Mouse (Mus musculus): ENCODE results near the gene Fip1l1. TPM values are rescaled to one million over a fixed set of nuclear protein-coding genes. Genes with fewer than 3 reads are reported as not detected.
A peak's percentile ranks its signal among the peaks of the same experiment; 100 is the strongest.

Gene Fip1l1
- polyA plus RNA-seq, 1 experiment from 2014 or later, result 93.9 TPM

DNA sequence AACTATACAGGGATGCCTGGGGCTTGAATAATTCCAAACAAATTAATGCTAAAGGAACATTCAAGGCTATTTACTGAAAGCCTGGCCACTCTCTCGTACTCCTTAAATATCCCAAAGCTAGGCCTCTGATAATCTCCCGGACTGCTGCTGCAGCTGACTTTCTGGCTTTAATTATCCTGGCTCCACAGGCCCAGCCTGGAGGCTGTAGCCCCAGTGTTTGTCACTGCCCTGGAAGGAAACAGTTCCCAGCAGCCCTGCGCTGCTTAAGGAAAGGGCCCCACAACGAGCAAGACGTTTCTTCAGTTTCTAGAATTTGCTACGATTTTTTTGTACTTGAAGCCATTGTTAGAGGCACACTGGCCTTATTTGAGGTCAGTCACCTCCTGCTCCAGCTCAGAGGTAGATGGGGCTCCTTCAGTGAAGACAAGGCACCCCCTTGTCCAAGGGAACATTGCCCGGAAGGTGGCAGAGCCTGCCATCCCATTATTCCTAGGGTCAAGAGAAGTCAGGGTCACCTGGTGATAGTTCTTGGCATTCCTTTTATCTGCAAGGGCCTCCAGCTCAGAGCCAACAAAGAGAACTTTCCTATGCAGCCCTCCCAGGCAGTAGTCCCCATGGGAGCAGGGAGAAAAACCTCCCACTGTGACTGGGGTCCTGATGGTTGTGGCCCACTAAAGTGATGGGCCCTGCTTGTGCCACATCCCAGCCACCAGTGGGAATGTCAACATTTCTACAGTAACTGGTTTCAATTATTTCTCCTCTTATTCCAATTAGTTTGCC, 86.6 kb downstream of the Fip1l1 start:
- no peak for DNase-seq (ENCODE audit: low spot score)
- H3K9me3 ChIP-seq, result no peaks in the 10 kb centered on the region
- H3K36me3 ChIP-seq, result no peaks in the 10 kb centered on the region
- H3K27ac ChIP-seq, result peak overlapping the region; percentile 67
- H3K27me3 ChIP-seq (ENCODE audit: insufficient read depth, poor library complexity, severe bottlenecking), result no peaks in the 10 kb centered on the region; the same call in 1 of the 2 replicates
- peaks cover 27% of the 10 kb centered on the region for H3K4me1 ChIP-seq
- WGBS, result 29% methylated on average over 7 of the region's 7 CpGs
- no peak overlapping the region for H3K4me3 ChIP-seq

DNA sequence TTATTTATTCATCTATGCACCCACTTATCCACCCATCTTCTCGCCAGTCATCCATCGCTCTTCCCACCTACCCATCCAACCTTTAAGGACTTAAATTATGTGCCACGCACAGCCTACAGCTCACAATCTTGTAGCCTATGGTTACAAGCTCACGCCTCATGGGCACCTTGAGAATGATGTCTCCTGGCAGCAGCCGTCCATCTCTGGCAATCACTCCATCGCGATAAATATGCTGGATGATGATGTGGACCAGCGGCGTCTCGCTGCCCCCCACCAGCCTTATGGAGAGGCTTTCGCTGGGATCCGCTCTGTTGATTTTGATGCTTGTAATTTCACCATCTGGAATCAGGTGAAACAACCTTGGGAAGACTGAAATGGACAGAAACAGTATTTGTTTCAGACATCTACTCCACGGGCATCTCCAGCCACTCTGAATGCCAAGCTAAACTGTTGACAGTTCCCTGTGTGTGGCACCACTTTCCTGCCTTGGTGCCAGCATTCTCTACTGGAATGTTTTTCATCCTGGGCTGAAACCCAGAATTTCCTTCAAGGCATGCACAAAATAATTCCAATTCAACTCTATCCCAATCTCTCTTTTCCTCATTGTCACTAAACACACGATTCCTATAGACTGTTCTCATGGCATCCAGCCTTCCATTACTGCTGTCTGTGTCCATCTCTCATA, 88.2 kb downstream of the Fip1l1 start:
- WGBS, result 92% methylated on average over 14 of the region's 14 CpGs
- Histone ChIP-seq H3K27me3 (ENCODE audit: insufficient read depth, poor library complexity, severe bottlenecking) (no peaks in the 10 kb centered on the region), H3K4me1 (peaks cover 27% of the 10 kb centered on the region), H3K36me3 (no peaks in the 10 kb centered on the region), H3K4me3 (no peak overlapping the region), H3K27ac (no peak overlapping the region), H3K9me3 (no peaks in the 10 kb centered on the region)
- DNase-seq (ENCODE audit: low spot score), result no peak

DNA sequence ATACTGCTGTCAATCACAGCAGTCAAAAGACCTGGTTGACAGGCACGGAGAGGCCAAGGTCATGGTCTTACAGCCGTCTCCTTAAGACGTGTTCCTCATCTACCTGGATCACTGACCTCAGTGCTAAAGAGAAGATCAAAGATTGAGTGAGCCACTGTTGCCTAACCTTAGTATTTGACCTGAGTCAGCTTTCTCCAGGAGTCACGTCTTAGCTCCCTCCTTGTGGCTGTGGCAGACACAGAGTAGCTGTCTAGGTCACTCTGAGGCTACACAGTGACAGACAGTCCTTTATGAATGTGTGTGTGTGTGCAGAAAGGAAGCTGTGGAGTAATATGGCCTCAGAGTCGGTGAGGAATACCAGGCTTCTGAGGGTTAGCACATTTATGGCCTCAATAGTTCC, 89.1 kb downstream of the Fip1l1 start:
- no peak for DNase-seq (ENCODE audit: low spot score)
- no peaks in the 10 kb centered on the region for H3K9me3 ChIP-seq
- H3K36me3 ChIP-seq, result no peaks in the 10 kb centered on the region
- H3K27me3 ChIP-seq (ENCODE audit: insufficient read depth, poor library complexity, severe bottlenecking), result no peaks in the 10 kb centered on the region
- H3K4me1 ChIP-seq, result peaks cover 36% of the 10 kb centered on the region
- 41% methylated on average over 5 of the region's 5 CpGs for whole genome bisulfite sequencing
- H3K27ac ChIP-seq, result no peak overlapping the region
- H3K4me3 ChIP-seq, result no peak overlapping the region

DNA sequence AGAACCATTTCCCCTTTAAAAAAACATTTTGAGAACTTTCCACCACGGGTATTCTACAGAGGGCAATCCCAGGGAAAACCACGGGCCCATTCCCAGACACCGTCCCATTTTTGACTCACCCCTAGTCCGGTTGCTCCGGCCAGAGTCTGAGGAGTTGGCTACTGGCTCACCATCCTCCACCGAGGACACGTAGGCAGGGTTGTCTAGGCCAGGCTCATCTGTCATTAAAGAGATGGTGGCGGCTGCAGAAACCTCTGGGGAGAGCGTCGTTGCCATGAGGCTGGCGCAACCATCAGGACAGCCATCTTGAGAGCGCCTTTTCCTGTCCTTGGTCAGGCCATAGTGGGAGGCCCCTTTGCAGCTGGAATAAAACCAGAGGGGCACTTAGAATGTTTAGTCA, 92.8 kb downstream of the Fip1l1 start:
- H3K9me3 ChIP-seq, result no peaks in the 10 kb centered on the region
- no peak for DNase-seq (ENCODE audit: low spot score)
- no peak overlapping the region for H3K4me3 ChIP-seq
- peaks cover 30% of the 10 kb centered on the region for H3K4me1 ChIP-seq
- H3K27me3 ChIP-seq (ENCODE audit: insufficient read depth, poor library complexity, severe bottlenecking), result no peaks in the 10 kb centered on the region
- H3K36me3 ChIP-seq, result no peaks in the 10 kb centered on the region
- H3K27ac ChIP-seq, result no peak overlapping the region
- 85% methylated on average over 12 of the region's 12 CpGs for WGBS

DNA sequence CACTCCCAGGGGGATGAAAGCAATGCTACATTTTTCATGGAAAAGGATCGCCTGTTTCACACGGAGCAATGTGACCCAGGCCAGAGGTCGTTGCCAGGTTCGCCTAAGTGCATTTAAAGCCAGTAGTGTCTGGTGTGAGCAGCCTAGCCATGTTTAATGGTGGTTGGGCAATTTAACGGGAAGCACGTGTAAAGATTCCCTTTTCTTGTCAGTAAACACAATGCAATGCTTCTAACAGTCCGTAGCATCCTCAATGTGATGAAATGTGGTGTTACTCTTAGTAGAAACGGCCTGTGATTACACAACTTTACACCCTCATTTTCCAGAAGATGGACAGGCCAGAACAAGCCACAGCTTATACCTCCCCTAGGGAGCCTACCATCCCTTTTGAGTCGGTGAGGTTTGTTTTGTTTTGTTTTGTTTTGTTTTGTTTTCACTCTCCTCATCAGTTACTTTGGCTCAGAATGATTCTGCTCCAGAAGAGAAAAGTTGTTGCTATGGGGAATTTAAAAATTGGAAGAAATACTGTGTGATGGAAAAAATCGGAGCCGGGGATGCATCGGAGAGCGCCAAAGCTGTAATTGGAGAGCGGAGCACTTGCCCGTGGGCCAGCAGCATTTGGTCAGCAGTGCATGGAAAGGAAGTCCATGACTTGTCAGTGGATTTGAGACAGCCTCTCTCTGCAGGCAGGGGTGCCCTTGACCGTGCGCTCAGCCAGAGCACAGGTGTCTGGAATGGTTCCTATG, 97.3 kb downstream of the Fip1l1 start:
- Histone ChIP-seq H3K4me3 (no peak overlapping the region), H3K9me3 (no peaks in the 10 kb centered on the region), H3K4me1 (peaks cover 31% of the 10 kb centered on the region; the same call in 1 of the 2 replicates), H3K27me3 (ENCODE audit: insufficient read depth, poor library complexity, severe bottlenecking) (peaks cover 9% of the 10 kb centered on the region; the same call in 1 of the 2 replicates), H3K27ac (no peak overlapping the region), H3K36me3 (no peaks in the 10 kb centered on the region)
- 60% methylated on average over 17 of the region's 17 CpGs for WGBS
- DNase-seq (ENCODE audit: low spot score), result no peak

DNA sequence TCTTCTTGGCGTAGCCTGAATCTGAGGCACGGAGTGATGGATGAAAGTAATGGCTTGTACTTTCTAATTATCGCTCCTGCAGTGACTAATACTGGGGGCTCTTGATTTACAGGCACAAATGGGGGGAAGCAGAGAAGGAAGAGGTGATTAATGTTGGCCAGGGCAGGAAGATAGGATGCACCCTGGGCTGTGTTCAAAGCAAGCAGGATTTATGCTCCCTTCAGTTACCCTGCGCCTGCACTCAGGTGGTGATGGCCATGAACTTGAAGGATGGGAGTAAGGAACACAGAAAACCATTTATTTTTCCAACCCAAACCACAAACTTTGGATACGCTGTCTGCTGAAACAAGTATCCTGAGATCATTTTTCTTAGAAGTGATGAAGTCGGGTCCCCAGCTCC, 98.2 kb downstream of the Fip1l1 start:
- WGBS, result 86% methylated on average over 6 of the region's 6 CpGs
- no peak overlapping the region for H3K27ac ChIP-seq
- no peak for DNase-seq (ENCODE audit: low spot score)

DNA sequence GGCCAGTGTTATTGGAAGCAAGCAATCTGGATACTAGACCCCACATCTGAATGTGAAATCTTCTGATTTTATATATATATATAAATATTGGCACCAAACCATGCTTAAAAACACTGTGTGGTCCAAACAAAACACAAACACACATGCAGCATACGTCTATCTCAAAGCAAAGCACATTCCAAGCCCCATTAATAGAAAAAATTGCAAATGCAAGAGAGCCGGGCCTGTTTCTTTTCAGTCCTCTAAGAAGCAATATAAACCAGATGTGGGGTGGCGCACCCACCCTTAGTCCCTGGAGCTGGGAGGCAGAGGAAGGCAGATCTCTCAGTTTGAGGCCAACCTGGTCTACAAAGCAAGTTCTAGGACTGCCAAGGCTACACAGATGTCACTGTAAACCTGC, 99.1 kb downstream of the Fip1l1 start:
- Histone ChIP-seq H3K27me3 (ENCODE audit: insufficient read depth, poor library complexity, severe bottlenecking) (peaks cover 23% of the 10 kb centered on the region), H3K27ac (no peak overlapping the region), H3K9me3 (no peaks in the 10 kb centered on the region), H3K36me3 (no peaks in the 10 kb centered on the region), H3K4me3 (no peak overlapping the region), H3K4me1 (peaks cover 22% of the 10 kb centered on the region; the same call in 1 of the 2 replicates)
- WGBS, result 78% methylated on average over 3 of the region's 3 CpGs
- no peak for DNase-seq (ENCODE audit: low spot score)

More for the DNA sequence above, 98.2 kb downstream of the Fip1l1 start:
- Histone ChIP-seq H3K36me3 (no peaks in the 10 kb centered on the region), H3K4me1 (peaks cover 31% of the 10 kb centered on the region; the same call in 1 of the 2 replicates), H3K4me3 (no peak overlapping the region), H3K9me3 (no peaks in the 10 kb centered on the region), H3K27me3 (ENCODE audit: insufficient read depth, poor library complexity, severe bottlenecking) (peaks cover 15% of the 10 kb centered on the region)

DNA sequence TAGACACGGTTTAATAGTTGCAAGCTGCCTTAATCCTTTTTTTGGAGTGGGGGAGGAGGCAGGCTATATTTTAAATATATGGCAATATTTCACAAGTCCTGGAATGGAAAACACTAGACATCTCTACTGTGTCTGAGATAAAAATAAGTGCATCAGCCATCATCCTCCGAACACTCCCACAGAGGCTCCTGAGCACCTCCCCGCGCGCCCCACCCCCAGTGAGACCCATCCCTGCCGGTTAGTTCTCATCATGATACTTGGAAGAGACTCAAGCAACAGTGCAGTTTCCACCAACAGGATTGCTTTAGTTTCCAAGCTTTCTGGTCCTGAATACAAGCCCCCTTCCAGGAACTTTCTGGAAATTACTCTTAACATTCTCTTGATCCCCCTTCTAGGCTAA, 104.3 kb downstream of the Fip1l1 start:
- no peak overlapping the region for H3K4me3 ChIP-seq
- DNase-seq (ENCODE audit: low spot score), result no peak
- H3K36me3 ChIP-seq, result no peaks in the 10 kb centered on the region
- H3K27ac ChIP-seq, result no peak overlapping the region
- 81% methylated on average over 6 of the region's 6 CpGs for WGBS
- H3K4me1 ChIP-seq, result peaks cover 8% of the 10 kb centered on the region; the same call in 1 of the 2 replicates
- H3K9me3 ChIP-seq, result no peaks in the 10 kb centered on the region
- peaks cover 32% of the 10 kb centered on the region for H3K27me3 ChIP-seq (ENCODE audit: insufficient read depth, poor library complexity, severe bottlenecking)

DNA sequence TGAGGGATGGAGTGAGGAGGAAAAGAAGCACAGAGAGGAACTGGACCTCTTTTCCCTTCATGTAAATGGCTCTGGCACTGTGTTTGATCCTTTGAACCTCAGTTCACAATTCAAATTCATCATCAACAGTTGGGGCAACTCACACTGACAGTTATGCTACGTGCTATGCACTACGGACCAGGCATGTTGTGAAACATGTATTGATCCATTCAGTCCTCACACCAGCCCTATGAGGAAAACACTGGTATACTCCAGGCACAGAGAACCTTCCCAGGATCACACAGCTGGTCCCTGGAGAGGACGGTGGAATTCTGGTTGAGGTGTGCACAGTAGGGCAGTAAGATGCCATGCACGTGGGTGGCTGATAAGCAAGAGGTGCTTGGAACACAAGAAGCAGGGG, 105.3 kb downstream of the Fip1l1 start:
- no peaks in the 10 kb centered on the region for H3K36me3 ChIP-seq
- peaks cover 30% of the 10 kb centered on the region for H3K27me3 ChIP-seq (ENCODE audit: insufficient read depth, poor library complexity, severe bottlenecking)
- no peak overlapping the region for H3K27ac ChIP-seq
- 87% methylated on average over 4 of the region's 4 CpGs for WGBS
- peaks cover 7% of the 10 kb centered on the region; the same call in 1 of the 2 replicates for H3K4me1 ChIP-seq
- no peak overlapping the region for H3K4me3 ChIP-seq
- no peak for DNase-seq (ENCODE audit: low spot score)
- no peaks in the 10 kb centered on the region for H3K9me3 ChIP-seq

DNA sequence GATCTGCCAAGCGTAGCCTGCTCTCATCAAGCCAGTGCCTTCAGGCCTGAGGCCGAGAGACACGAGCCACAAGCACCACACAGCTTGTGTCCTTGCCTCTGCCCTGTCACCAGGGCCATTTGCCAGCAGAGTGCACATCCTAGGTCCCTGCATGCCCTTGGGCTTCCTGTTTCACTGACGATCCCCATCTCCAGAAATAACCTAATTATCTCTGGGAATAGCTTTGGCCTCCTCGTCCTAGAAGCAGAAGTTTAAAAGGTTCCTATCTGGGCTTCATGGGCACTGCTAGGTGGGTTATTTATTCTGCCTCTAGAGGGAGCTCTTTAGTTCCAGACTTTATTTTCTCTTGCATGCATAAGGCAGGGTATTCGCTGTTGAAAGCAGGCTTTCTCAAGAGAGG, 105.8 kb downstream of the Fip1l1 start:
- DNase-seq (ENCODE audit: low spot score), result no peak

DNA sequence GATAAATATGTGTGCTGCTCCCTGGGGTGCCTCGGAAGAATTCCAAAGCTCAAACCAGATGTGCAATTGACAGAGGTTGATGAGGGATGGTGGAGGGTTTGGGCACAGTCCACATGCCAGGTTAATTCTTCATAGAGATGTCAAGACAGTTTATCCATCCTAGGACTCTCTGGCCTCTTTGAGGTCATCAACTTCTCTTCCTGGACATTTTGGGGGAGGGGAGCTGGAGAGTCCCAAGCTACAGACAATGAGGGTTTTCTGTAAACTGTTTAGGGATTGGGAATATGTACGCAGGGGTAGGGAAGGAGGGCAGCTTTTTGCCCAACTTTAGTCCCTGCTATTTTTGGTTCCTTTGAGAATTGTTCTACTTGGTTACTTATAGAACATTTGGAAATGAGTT, 107.0 kb downstream of the Fip1l1 start:
- H3K27me3 ChIP-seq (ENCODE audit: insufficient read depth, poor library complexity, severe bottlenecking), result peaks cover 23% of the 10 kb centered on the region
- H3K27ac ChIP-seq, result no peak overlapping the region
- no peak overlapping the region for H3K4me3 ChIP-seq
- peaks cover 7% of the 10 kb centered on the region for H3K4me1 ChIP-seq
- H3K9me3 ChIP-seq, result no peaks in the 10 kb centered on the region
- DNase-seq (ENCODE audit: low spot score), result no peak
- WGBS, result 66% methylated on average over 2 of the region's 2 CpGs
- H3K36me3 ChIP-seq, result no peaks in the 10 kb centered on the region

More for the DNA sequence above, 105.8 kb downstream of the Fip1l1 start:
- H3K27ac ChIP-seq, result 0 out of 2 replicates have a peak overlapping the region, but pooled peaks have one; percentile 30
- H3K9me3 ChIP-seq, result no peaks in the 10 kb centered on the region
- 0 out of 2 replicates have a peak, but pooled peaks cover 3% of the 10 kb centered on the region for H3K4me1 ChIP-seq
- no peaks in the 10 kb centered on the region for H3K36me3 ChIP-seq
- no peak overlapping the region for H3K4me3 ChIP-seq
- peaks cover 25% of the 10 kb centered on the region for H3K27me3 ChIP-seq (ENCODE audit: insufficient read depth, poor library complexity, severe bottlenecking)
- WGBS, result 36% methylated on average over 6 of the region's 6 CpGs

DNA sequence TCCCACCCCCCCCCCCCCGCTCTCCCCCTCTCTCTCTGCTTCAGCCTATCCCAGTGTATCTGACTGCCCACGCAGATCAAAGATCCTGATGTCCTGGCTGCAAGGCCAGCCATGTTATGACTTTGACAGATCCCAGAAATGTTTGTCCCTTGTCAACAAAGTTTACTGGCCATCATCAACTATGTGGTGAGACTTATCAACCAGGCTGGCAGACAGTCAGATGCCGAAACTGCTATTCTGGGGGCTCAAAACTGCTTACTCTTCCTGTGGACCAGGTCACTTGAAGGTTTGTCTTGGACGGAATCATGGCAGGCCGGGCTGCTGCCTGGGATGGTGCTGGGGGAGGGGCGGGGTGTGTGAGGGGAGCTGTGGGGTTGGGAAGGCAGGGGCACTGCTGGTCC, 112.3 kb downstream of the Fip1l1 start:
- Histone ChIP-seq H3K4me3 (no peak overlapping the region), H3K27me3 (ENCODE audit: insufficient read depth, poor library complexity, severe bottlenecking) (no peaks in the 10 kb centered on the region), H3K36me3 (no peaks in the 10 kb centered on the region), H3K4me1 (peaks cover 22% of the 10 kb centered on the region), H3K27ac (peak overlapping the region; percentile 52), H3K9me3 (no peaks in the 10 kb centered on the region)
- DNase-seq (ENCODE audit: low spot score), result no peak
- WGBS, result 16% methylated on average over 5 of the region's 6 CpGs

DNA sequence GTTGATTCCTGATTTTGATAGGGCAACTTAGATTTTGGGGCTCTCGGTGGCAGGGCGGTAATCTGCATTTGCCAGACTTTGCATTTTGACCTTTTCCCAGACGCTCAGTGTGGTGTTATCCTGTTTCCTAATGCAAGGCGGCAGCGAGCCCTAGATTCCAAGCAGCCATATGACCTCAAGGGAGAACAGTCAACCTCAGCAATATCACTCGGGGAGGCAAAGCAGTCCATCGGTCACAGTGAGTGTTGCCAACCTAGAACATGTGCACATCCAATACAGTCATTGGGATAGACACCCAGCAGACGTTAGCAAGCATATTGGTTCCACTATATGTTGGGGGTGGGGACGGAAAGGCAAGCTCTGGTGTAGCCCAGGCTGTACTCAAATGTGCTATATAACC, 113.0 kb downstream of the Fip1l1 start:
- 59% methylated on average over 9 of the region's 9 CpGs for WGBS
- DNase-seq (ENCODE audit: low spot score), result no peak
- peaks cover 22% of the 10 kb centered on the region for H3K4me1 ChIP-seq

More for the DNA sequence above, 113.0 kb downstream of the Fip1l1 start:
- no peaks in the 10 kb centered on the region for H3K36me3 ChIP-seq
- H3K4me3 ChIP-seq, result no peak overlapping the region
- H3K9me3 ChIP-seq, result no peaks in the 10 kb centered on the region
- H3K27ac ChIP-seq, result 0 out of 2 replicates have a peak overlapping the region, but pooled peaks have one; percentile 52
- H3K27me3 ChIP-seq (ENCODE audit: insufficient read depth, poor library complexity, severe bottlenecking), result no peaks in the 10 kb centered on the region
